Mouse (Mus musculus): ENCODE measurements around the gene Gm7534. TPM values are rescaled to one million over a fixed set of nuclear protein-coding genes. Genes with fewer than 3 reads are reported as not detected.

The Gm7534 gene
- polyA plus RNA-seq, 1 experiment from 2014 or later = not detected

GRCm38 (mm10) chr4:134183711-134184110 lies 19.1 kb downstream of the Gm7534 start:
- Histone ChIP-seq H3K27me3 (ENCODE audit: control insufficient read depth, insufficient read depth, low read length) (no peaks in the 10 kb centered on the region), H3K4me1 (replicated peaks; ENCODE audit: control insufficient read depth, insufficient read depth) (no peaks in the 10 kb centered on the region), H3K4me2 (replicated peaks; ENCODE audit: low read depth) (no peak overlapping the region), H3K4me3 (ENCODE audit: low read depth, low read length) (no peak overlapping the region), H3K36me3 (ENCODE audit: control insufficient read depth, insufficient read depth, low read length) (no peaks in the 10 kb centered on the region), H3K27ac (replicated peaks) (no peak overlapping the region), H3K9me3 (ENCODE audit: control insufficient read depth, low read length) (no peaks in the 10 kb centered on the region), H3K9ac (ENCODE audit: low read length) (no peak overlapping the region)
- ATAC-seq (ENCODE audit: low FRiP score, low TSS enrichment) (no peak), DNase-seq (ENCODE audit: low spot score) (no peak)
- TF ChIP-seq EP300 (optimal IDR thresholded peaks at IDR 0.05) (no peak), CTCF (IDR thresholded peaks at IDR 0.05; ENCODE audit: low read depth) (no peak)
- WGBS = 81% methylated on average over 3 of the region's 3 CpGs

- Histone ChIP-seq H3K4me3 (ENCODE audit: low read depth, low read length) (no peak overlapping the region), H3K9me3 (ENCODE audit: control insufficient read depth, low read length) (no peaks in the 10 kb centered on the region), H3K27me3 (ENCODE audit: control insufficient read depth, insufficient read depth, low read length) (no peaks in the 10 kb centered on the region), H3K27ac (replicated peaks) (no peak overlapping the region), H3K4me1 (replicated peaks; ENCODE audit: control insufficient read depth, insufficient read depth) (no peaks in the 10 kb centered on the region), H3K9ac (ENCODE audit: low read length) (no peak overlapping the region), H3K36me3 (ENCODE audit: control insufficient read depth, insufficient read depth, low read length) (no peaks in the 10 kb centered on the region), H3K4me2 (replicated peaks; ENCODE audit: low read depth) (no peak overlapping the region)
- TF ChIP-seq EP300 (optimal IDR thresholded peaks at IDR 0.05) (no peak), CTCF (IDR thresholded peaks at IDR 0.05; ENCODE audit: low read depth) (no peak)
- ATAC-seq (ENCODE audit: low FRiP score, low TSS enrichment) (peak; percentile 31; the same call in 1 of the 2 replicates), DNase-seq (ENCODE audit: low spot score) (no peak)
These were observed 21.0 kb downstream of the Gm7534 start for GRCm38 (mm10) chr4:134181825-134182224.

GRCm38 (mm10) chr4:134181112-134181511 lies 21.7 kb downstream of the Gm7534 start:
- Histone ChIP-seq H3K27ac (replicated peaks) (no peak overlapping the region), H3K4me3 (ENCODE audit: low read depth, low read length) (no peak overlapping the region), H3K9ac (ENCODE audit: low read length) (no peak overlapping the region), H3K27me3 (ENCODE audit: control insufficient read depth, insufficient read depth, low read length) (no peaks in the 10 kb centered on the region), H3K4me1 (replicated peaks; ENCODE audit: control insufficient read depth, insufficient read depth) (no peaks in the 10 kb centered on the region), H3K36me3 (ENCODE audit: control insufficient read depth, insufficient read depth, low read length) (no peaks in the 10 kb centered on the region), H3K9me3 (ENCODE audit: control insufficient read depth, low read length) (no peaks in the 10 kb centered on the region), H3K4me2 (replicated peaks; ENCODE audit: low read depth) (no peak overlapping the region)
- DNase-seq (ENCODE audit: low spot score) (no peak), ATAC-seq (ENCODE audit: low FRiP score, low TSS enrichment) (peak; percentile 14; the same call in 1 of the 2 replicates)
- TF ChIP-seq EP300 (optimal IDR thresholded peaks at IDR 0.05) (no peak), CTCF (IDR thresholded peaks at IDR 0.05; ENCODE audit: low read depth) (no peak)
- 64% methylated on average over 1 of the region's 1 CpGs for WGBS

- peaks cover 3% of the 10 kb centered on the region; the same call in 1 of the 2 replicates for H3K36me3 ChIP-seq (ENCODE audit: control insufficient read depth, insufficient read depth, low read length)
- no peaks in the 10 kb centered on the region for H3K27me3 ChIP-seq (ENCODE audit: control insufficient read depth, insufficient read depth, low read length)
- 57% methylated on average over 3 of the region's 3 CpGs for WGBS
- no peak overlapping the region for H3K27ac ChIP-seq (replicated peaks)
- H3K4me3 ChIP-seq (ENCODE audit: low read depth, low read length) = no peak overlapping the region
- H3K9me3 ChIP-seq (ENCODE audit: control insufficient read depth, low read length) = no peaks in the 10 kb centered on the region
- ATAC-seq (ENCODE audit: low FRiP score, low TSS enrichment) (no peak), DNase-seq (ENCODE audit: low spot score) (no peak)
- no peak overlapping the region for H3K4me2 ChIP-seq (replicated peaks; ENCODE audit: low read depth)
- TF ChIP-seq CTCF (IDR thresholded peaks at IDR 0.05; ENCODE audit: low read depth) (no peak), EP300 (optimal IDR thresholded peaks at IDR 0.05) (no peak)
- H3K4me1 ChIP-seq (replicated peaks; ENCODE audit: control insufficient read depth, insufficient read depth) = no peaks in the 10 kb centered on the region
- no peak overlapping the region for H3K9ac ChIP-seq (ENCODE audit: low read length)
These were observed 30.4 kb downstream of the Gm7534 start for GRCm38 (mm10) chr4:134172391-134172790.

- DNase-seq (ENCODE audit: low spot score) (no peak), ATAC-seq (ENCODE audit: low FRiP score, low TSS enrichment) (no peak)
- Histone ChIP-seq H3K27ac (replicated peaks) (no peak overlapping the region), H3K9ac (ENCODE audit: low read length) (no peak overlapping the region), H3K27me3 (ENCODE audit: control insufficient read depth, insufficient read depth, low read length) (no peaks in the 10 kb centered on the region), H3K4me1 (replicated peaks; ENCODE audit: control insufficient read depth, insufficient read depth) (no peaks in the 10 kb centered on the region), H3K4me3 (ENCODE audit: low read depth, low read length) (no peak overlapping the region), H3K4me2 (replicated peaks; ENCODE audit: low read depth) (no peak overlapping the region), H3K9me3 (ENCODE audit: control insufficient read depth, low read length) (no peaks in the 10 kb centered on the region), H3K36me3 (ENCODE audit: control insufficient read depth, insufficient read depth, low read length) (peaks cover 3% of the 10 kb centered on the region; the same call in 1 of the 2 replicates)
- no peak for TF ChIP-seq EP300 (optimal IDR thresholded peaks at IDR 0.05)
- peak; percentile 48 for TF ChIP-seq CTCF (IDR thresholded peaks at IDR 0.05; ENCODE audit: low read depth)
- 89% methylated on average over 3 of the region's 3 CpGs for WGBS
These were observed 35.9 kb downstream of the Gm7534 start for GRCm38 (mm10) chr4:134166906-134167305.

- peak; percentile 64 for ATAC-seq (ENCODE audit: low FRiP score, low TSS enrichment)
- TF ChIP-seq CTCF (IDR thresholded peaks at IDR 0.05; ENCODE audit: low read depth) (no peak), EP300 (optimal IDR thresholded peaks at IDR 0.05) (no peak)
- no peak overlapping the region for H3K4me3 ChIP-seq (ENCODE audit: low read depth, low read length)
- no peak overlapping the region for H3K4me2 ChIP-seq (replicated peaks; ENCODE audit: low read depth)
- WGBS = 76% methylated on average over 3 of the region's 3 CpGs
- no peaks in the 10 kb centered on the region for H3K4me1 ChIP-seq (replicated peaks; ENCODE audit: control insufficient read depth, insufficient read depth)
- no peaks in the 10 kb centered on the region for H3K9me3 ChIP-seq (ENCODE audit: control insufficient read depth, low read length)
- no peak overlapping the region for H3K27ac ChIP-seq (replicated peaks)
- H3K36me3 ChIP-seq (ENCODE audit: control insufficient read depth, insufficient read depth, low read length) = no peaks in the 10 kb centered on the region
- H3K9ac ChIP-seq (ENCODE audit: low read length) = no peak overlapping the region
- DNase-seq (ENCODE audit: low spot score) = no peak
- no peaks in the 10 kb centered on the region for H3K27me3 ChIP-seq (ENCODE audit: control insufficient read depth, insufficient read depth, low read length)
These were observed 37.0 kb downstream of the Gm7534 start for GRCm38 (mm10) chr4:134165548-134166465.

Measured in stomach, postnatal 0 days (tissue).